Mouse (Mus musculus): Measurements from ENCODE around the gene Fth1.

DNA sequence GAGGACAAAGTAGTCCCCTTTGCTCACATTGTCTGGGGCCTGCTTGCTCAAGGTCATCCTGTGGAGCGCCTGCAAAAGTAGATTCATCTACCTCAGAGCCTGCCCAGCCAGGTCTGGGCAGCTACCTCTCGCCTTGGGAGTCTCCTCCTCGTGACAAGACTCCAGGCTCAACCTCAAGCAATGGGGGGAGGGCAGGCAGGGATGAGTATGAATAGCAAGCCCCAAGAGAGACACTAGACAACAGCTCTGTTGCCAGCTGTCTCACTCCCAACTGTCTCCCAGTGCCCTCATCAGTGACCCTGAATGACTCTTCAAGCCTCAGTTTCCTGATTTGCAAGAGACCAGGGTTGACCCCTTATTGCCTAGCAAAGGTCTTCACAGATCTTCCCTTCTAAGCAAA is 33.0 kb downstream of the Fth1 start:
- no peak for TF ChIP-seq CTCF (IDR thresholded peaks at IDR 0.05; ENCODE audit: low read depth)
- TF ChIP-seq EP300 (IDR thresholded peaks at IDR 0.05; ENCODE audit: low read depth), result no peak

Measured in heart, postnatal 0 days (tissue).